Mouse (Mus musculus) c-Kit-positive CD71-negative TER-119-negative erythroid progenitor cells, embryonic 14.5 days (primary cell): ENCODE results near the gene Saa1.
A peak's percentile ranks its signal among the peaks of the same experiment; 100 is the strongest.

Experiments used
- DNase-seq: peaks from one replicate; pipeline ENCODE4 v3.0.0-alpha.2; 2013; ENCODE audit warnings: low read depth

Saa1 gene

GRCm38 (mm10) chr7:46718591-46719270, 24.0 kb downstream of the Saa1 start:
- no peak for DNase-seq

- no peak for DNase-seq
These were observed 25.9 kb downstream of the Saa1 start for GRCm38 (mm10) chr7:46716897-46717296.

- no peak for DNase-seq
These were observed 27.2 kb downstream of the Saa1 start, which contains the start of gene Saa3 for GRCm38 (mm10) chr7:46715600-46715999. TSS of gene Saa3 (minus strand) at chr7:46715700.

DNA sequence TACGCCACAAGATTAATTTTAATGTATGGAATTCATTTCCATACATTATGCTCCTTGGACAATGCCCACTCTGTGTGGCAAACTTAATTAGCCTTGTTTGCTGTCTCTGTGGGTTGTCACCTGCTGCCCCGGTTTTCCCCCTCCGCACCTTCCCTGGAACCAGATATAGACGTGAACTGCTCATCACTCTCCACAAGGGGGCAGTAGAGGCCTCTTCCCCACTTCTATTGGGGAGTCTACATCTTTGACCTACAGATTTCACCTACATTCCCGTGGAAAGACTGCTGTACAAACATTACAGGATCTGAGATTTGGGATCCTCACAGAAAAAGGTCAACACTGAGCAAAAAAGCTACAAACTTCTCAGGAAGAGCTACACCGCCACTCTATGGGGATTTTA, 28.3 kb downstream of the Saa1 start:
- peak; percentile 72 for DNase-seq

- DNase-seq: no peak
These were observed 30.5 kb downstream of the Saa1 start for GRCm38 (mm10) chr7:46712250-46712649.

- peak; percentile 90 for DNase-seq
These were observed 32.4 kb downstream of the Saa1 start, which contains the start of gene Saal1 for GRCm38 (mm10) chr7:46710390-46710844. TSS of gene Saal1 (minus strand) at chr7:46710680.

GRCm38 (mm10) chr7:46700521-46701025, 42.2 kb downstream of the Saa1 start:
- no peak for DNase-seq

DNA sequence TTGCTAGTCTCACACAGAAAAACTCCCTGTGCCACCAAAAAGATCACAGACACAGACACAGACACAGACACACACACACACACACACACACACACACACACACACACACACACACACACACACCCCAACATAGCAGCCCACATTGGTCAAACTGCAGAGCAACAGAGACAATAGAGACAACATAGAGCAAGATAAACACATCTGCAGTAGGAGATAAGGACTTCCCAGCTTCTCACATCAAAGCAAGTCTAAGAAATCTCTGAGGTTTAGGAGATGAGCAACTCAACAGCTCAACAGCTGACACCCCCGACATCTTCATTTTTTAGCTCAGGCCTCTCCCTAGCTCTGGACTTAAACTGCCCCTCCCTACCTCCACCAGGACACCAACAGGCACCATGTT, 46.0 kb downstream of the Saa1 start:
- no peak for DNase-seq
